Comparison of ENCODE assay signal across 8 mouse cellular contexts in the genomic region with DNA sequence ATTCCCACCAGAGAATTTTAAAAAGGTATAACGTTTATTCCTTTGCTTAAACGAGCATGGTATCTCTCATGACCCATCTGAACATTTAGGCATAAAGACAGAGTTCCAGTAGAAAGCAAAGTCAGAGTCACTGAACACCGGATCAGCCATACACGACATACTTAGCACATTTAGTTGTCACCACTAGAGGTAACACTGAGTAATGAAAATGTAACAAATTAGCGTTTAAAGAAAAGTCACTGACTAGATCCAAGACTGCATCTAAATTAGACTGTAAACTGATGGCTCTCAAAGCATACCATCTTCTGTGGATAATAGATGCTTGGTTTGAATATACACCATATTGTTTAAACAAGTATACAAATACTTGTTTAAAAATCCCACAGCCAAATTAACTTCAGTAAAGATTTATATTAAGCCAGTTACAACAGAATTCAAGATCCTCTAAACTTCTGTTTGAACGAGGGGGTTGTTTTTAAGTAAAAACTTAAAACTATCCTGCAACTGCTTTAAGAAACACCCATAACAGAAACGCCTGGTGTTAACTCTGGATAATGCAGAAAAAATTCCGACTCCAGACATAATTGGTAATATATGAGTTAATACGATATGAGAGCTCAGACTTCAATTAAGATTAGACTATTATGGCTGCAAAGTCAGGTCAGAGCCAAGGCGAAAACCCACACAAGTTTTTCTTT. TPM values are rescaled to one million over a fixed set of nuclear protein-coding genes. Genes with fewer than 3 reads are reported as not detected.
DNase-seq lines count a peak whose midpoint lies in the region; ATAC-seq and TF ChIP-seq lines count a peak whose summit lies in the region.

No protein-coding gene starts in this region.

- ATAC-seq in granulocyte monocyte progenitor cell, adult 5-6 weeks (replicated peaks; ENCODE audit: poor library complexity, severe bottlenecking) = peak; percentile 16; the same call in 1 of the 2 replicates
- peak; percentile 27 for ATAC-seq in megakaryocyte-erythroid progenitor cell, adult 5-6 weeks (replicated peaks; ENCODE audit: low FRiP score, low TSS enrichment, poor library complexity, severe bottlenecking)
- ATAC-seq in monocyte, adult 5-6 weeks (replicated peaks; ENCODE audit: insufficient number of reproducible peaks, low FRiP score, low TSS enrichment, poor library complexity, severe bottlenecking) = no peak

- 5% methylated on average over 10 of the region's 10 CpGs for WGBS in bone marrow, adult 2 months

- TF ChIP-seq POLR2A in bone marrow, adult 2 months (IDR thresholded peaks at IDR 0.05; ENCODE audit: borderline replicate concordance, control insufficient read depth, low read depth, low read length) = no peak

- peak; percentile 69 for TF ChIP-seq CTCF in layer of hippocampus, adult 2 months (conservative IDR thresholded peaks at IDR 0.05)
- TF ChIP-seq CTCF in bone marrow, adult 2 months (IDR thresholded peaks at IDR 0.05; ENCODE audit: control insufficient read depth, insufficient read depth, low read length) = no peak

- H3K27ac ChIP-seq in layer of hippocampus, adult 2 months = peak overlapping the region; percentile 90; the same call in 1 of the 2 replicates
- H3K27ac ChIP-seq in bone marrow, adult 2 months (ENCODE audit: control insufficient read depth, insufficient read depth, low read depth, low read length, poor library complexity) = no peak overlapping the region

- peak overlapping the region; percentile 58 for H3K4me3 ChIP-seq in layer of hippocampus, adult 2 months
- peak overlapping the region; percentile 75 for H3K4me3 ChIP-seq in bone marrow, adult 2 months (replicated peaks; ENCODE audit: control insufficient read depth, low read depth, low read length)

- H3K4me1 ChIP-seq in bone marrow, adult 2 months (ENCODE audit: control insufficient read depth, insufficient read depth, low read length) = no peaks in the 10 kb centered on the region

- no peak for DNase-seq in layer of hippocampus, adult 2 months (ENCODE audit: low spot score in 2 of 2)
- no peak for DNase-seq in layer of hippocampus, adult 18-20 months (ENCODE audit: low spot score in 2 of 2)
- DNase-seq in frontal cortex, postnatal 36 days (ENCODE audit: low spot score in 2 of 2) = no peak
- no peak for DNase-seq in spleen, postnatal 4 days (ENCODE audit: low spot score in 2 of 2)

RNA-seq across cellular contexts. Expression of gene 4930579G24Rik, which starts 1.2 kb away (rescaled TPM):
- total RNA-seq in layer of hippocampus, adult 2 months (2021) = 1 to 10 TPM; 1.3 to 1.6 TPM
- 1 to 10 TPM; 1.0 to 1.3 TPM for total RNA-seq in layer of hippocampus, adult 18-20 months (2021)
- polyA plus RNA-seq in bone marrow, adult 2 months (2011; ENCODE audit: insufficient read depth, insufficient read length, low replicate concordance, missing spikeins) = 6.2 and 6.4 TPM in 2 replicates
- 21.0 and 30.7 TPM in 2 replicates for total RNA-seq in granulocyte monocyte progenitor cell, adult 5-6 weeks (2014; fragmentation: Nextera tagmentation)
- 24.6 and 27.9 TPM in 2 replicates for total RNA-seq in granulocyte monocyte progenitor cell, adult 5-6 weeks (2017)
- total RNA-seq in megakaryocyte-erythroid progenitor cell, adult 5-6 weeks (2014; fragmentation: Nextera tagmentation) = 16.3 and 16.6 TPM in 2 replicates
- 11.2 and 19.0 TPM in 2 replicates for total RNA-seq in megakaryocyte-erythroid progenitor cell, adult 5-6 weeks (2017)
- 4.4 to 5.3 TPM in 2 of 3 replicates, not detected in the other for total RNA-seq in monocyte, adult 5-6 weeks (2017)

RNA-seq across cellular contexts. Expression of gene Etfdh, which starts 1.7 kb away (rescaled TPM):
- 10 to 100 TPM; 28.6 to 28.8 TPM for total RNA-seq in layer of hippocampus, adult 2 months (2021)
- total RNA-seq in layer of hippocampus, adult 18-20 months (2021) = 10 to 100 TPM; 25.9 to 28.6 TPM
- polyA plus RNA-seq in bone marrow, adult 2 months (2011; ENCODE audit: insufficient read depth, insufficient read length, low replicate concordance, missing spikeins) = 10.6 and 12.2 TPM in 2 replicates
- 28.2 and 35.6 TPM in 2 replicates for total RNA-seq in granulocyte monocyte progenitor cell, adult 5-6 weeks (2014; fragmentation: Nextera tagmentation)
- total RNA-seq in granulocyte monocyte progenitor cell, adult 5-6 weeks (2017) = 60.0 and 68.4 TPM in 2 replicates
- total RNA-seq in megakaryocyte-erythroid progenitor cell, adult 5-6 weeks (2014; fragmentation: Nextera tagmentation) = 44.0 and 48.6 TPM in 2 replicates
- 90.8 and 92.1 TPM in 2 replicates for total RNA-seq in megakaryocyte-erythroid progenitor cell, adult 5-6 weeks (2017)
- total RNA-seq in monocyte, adult 5-6 weeks (2017) = 34.8 to 50.9 TPM (median 49.1 TPM) in 3 replicates

RNA-seq across cellular contexts. Expression of gene Ppid, which starts 36.5 kb away (rescaled TPM):
- total RNA-seq in layer of hippocampus, adult 2 months (2021) = 10 to 100 TPM; 77.8 to 85.7 TPM
- total RNA-seq in layer of hippocampus, adult 18-20 months (2021) = 10 to 100 TPM; 84.8 TPM
- 54.4 and 65.4 TPM in 2 replicates for polyA plus RNA-seq in bone marrow, adult 2 months (2011; ENCODE audit: insufficient read depth, insufficient read length, low replicate concordance, missing spikeins)
- total RNA-seq in granulocyte monocyte progenitor cell, adult 5-6 weeks (2014; fragmentation: Nextera tagmentation) = 131 and 212 TPM in 2 replicates
- total RNA-seq in granulocyte monocyte progenitor cell, adult 5-6 weeks (2017) = 358 and 378 TPM in 2 replicates
- 230 and 245 TPM in 2 replicates for total RNA-seq in megakaryocyte-erythroid progenitor cell, adult 5-6 weeks (2014; fragmentation: Nextera tagmentation)
- 347 and 498 TPM in 2 replicates for total RNA-seq in megakaryocyte-erythroid progenitor cell, adult 5-6 weeks (2017)
- 99.2 to 136 TPM (median 131 TPM) in 3 replicates for total RNA-seq in monocyte, adult 5-6 weeks (2017)
